17 mouse cellular contexts compared by ENCODE assay signal in the genomic region with DNA sequence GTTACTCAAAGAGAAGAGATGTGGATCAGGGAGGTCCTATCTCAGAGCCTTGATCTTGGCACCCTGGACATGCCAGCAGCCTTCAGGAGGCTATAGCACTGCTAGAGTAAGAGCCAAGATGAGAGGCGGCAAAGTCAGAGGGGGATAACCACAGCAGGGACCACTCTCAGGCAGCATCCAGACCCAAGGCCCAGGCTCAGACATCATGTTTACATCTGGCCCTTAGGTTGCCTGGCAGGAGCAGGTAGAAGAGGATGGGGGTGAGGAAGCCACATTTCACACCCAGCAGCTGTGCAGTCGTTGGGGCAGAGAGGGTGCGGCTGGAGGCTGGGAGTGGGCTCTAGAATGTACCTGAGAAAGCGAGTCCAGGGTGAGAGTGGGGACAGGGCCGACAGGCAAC. TPM values are rescaled to one million over a fixed set of nuclear protein-coding genes. Genes with fewer than 3 reads are reported as not detected.
DNase-seq lines count a peak whose midpoint lies in the region; ATAC-seq and TF ChIP-seq lines count a peak whose summit lies in the region.
"Had no signal": no experiment of that assay in that cellular context is flagged by ENCODE, and none has a peak within 500 bp of the region (broad histone marks: within the 10 kb centered on the region; RNA-seq: fewer than 3 reads in every experiment).

No protein-coding gene starts in this region.

- peaks cover 39% of the 10 kb centered on the region for H3K4me1 ChIP-seq in forebrain, embryonic 13.5 days
- H3K4me1 ChIP-seq in forebrain, embryonic 15.5 days = peaks cover 29% of the 10 kb centered on the region
- peaks cover 11% of the 10 kb centered on the region; the same call in 1 of the 2 replicates for H3K4me1 ChIP-seq in lung, embryonic 14.5 days (ENCODE audit: insufficient read depth)
- H3K4me1 ChIP-seq in embryonic facial prominence, embryonic 13.5 days = peaks cover 27% of the 10 kb centered on the region
- H3K4me1 ChIP-seq in midbrain, embryonic 13.5 days (replicated peaks) = peaks cover 38% of the 10 kb centered on the region
- H3K4me1 ChIP-seq: liver, embryonic 13.5 days had no signal

- no peak for DNase-seq in lung, embryonic 14.5 days
- no peak for DNase-seq in lung, postnatal 25 days (ENCODE audit: low spot score)
- no peak for DNase-seq in gastrocnemius, adult 18-20 months (ENCODE audit: low spot score)
- DNase-seq in thymus, adult 18-20 months = no peak
- DNase-seq: B cell, adult 2 months; cerebellum, adult 2 months; gastrocnemius, postnatal 10 days; layer of hippocampus, postnatal 36 days; liver, embryonic 13.5 days; right cerebral cortex, postnatal 4 days; thymus, postnatal 36 days had no signal

- ATAC-seq in forebrain, embryonic 13.5 days = no peak
- no peak for ATAC-seq in forebrain, embryonic 15.5 days (replicated peaks)
- no peak for ATAC-seq in lung, embryonic 14.5 days (ENCODE audit: insufficient read depth)
- no peak for ATAC-seq in embryonic facial prominence, embryonic 13.5 days (ENCODE audit: insufficient number of reproducible peaks, insufficient read depth, low FRiP score, low TSS enrichment, low read depth)
- ATAC-seq in midbrain, embryonic 13.5 days = no peak
- ATAC-seq: intestine, embryonic 16.5 days had no signal

- no peak overlapping the region for H3K4me3 ChIP-seq in forebrain, embryonic 13.5 days
- H3K4me3 ChIP-seq in forebrain, embryonic 15.5 days = no peak overlapping the region
- no peak overlapping the region for H3K4me3 ChIP-seq in lung, embryonic 14.5 days (ENCODE audit: low read depth, low read length)
- H3K4me3 ChIP-seq in embryonic facial prominence, embryonic 13.5 days = no peak overlapping the region
- H3K4me3 ChIP-seq in midbrain, embryonic 13.5 days (replicated peaks) = no peak overlapping the region
- H3K4me3 ChIP-seq: liver, embryonic 13.5 days had no signal

- H3K9ac ChIP-seq in forebrain, embryonic 13.5 days = 0 out of 2 replicates have a peak overlapping the region, but pooled peaks have one; percentile 7
- no peak overlapping the region for H3K9ac ChIP-seq in forebrain, embryonic 15.5 days (replicated peaks)
- no peak overlapping the region for H3K9ac ChIP-seq in lung, embryonic 14.5 days
- H3K9ac ChIP-seq in embryonic facial prominence, embryonic 13.5 days = 0 out of 2 replicates have a peak overlapping the region, but pooled peaks have one; percentile 27
- peak overlapping the region; percentile 58 for H3K9ac ChIP-seq in midbrain, embryonic 13.5 days (replicated peaks)
- H3K9ac ChIP-seq: liver, embryonic 13.5 days had no signal

- H3K9me3 ChIP-seq in forebrain, embryonic 13.5 days (replicated peaks) = no peaks in the 10 kb centered on the region
- H3K9me3 ChIP-seq in forebrain, embryonic 15.5 days = no peaks in the 10 kb centered on the region
- no peaks in the 10 kb centered on the region for H3K9me3 ChIP-seq in lung, embryonic 14.5 days (ENCODE audit: low read depth, low read length)
- no peaks in the 10 kb centered on the region for H3K9me3 ChIP-seq in embryonic facial prominence, embryonic 13.5 days
- no peaks in the 10 kb centered on the region for H3K9me3 ChIP-seq in midbrain, embryonic 13.5 days
- H3K9me3 ChIP-seq: liver, embryonic 13.5 days had no signal

- WGBS in forebrain, embryonic 13.5 days = 45% methylated on average over 5 of the region's 5 CpGs
- WGBS in forebrain, embryonic 15.5 days = 48% methylated on average over 5 of the region's 5 CpGs
- 54% methylated on average over 5 of the region's 5 CpGs for WGBS in lung, embryonic 14.5 days
- WGBS in embryonic facial prominence, embryonic 13.5 days = 52% methylated on average over 5 of the region's 5 CpGs
- 45% methylated on average over 5 of the region's 5 CpGs for WGBS in midbrain, embryonic 13.5 days

- H3K27ac ChIP-seq in forebrain, embryonic 13.5 days = no peak overlapping the region
- no peak overlapping the region for H3K27ac ChIP-seq in forebrain, embryonic 15.5 days (replicated peaks)
- H3K27ac ChIP-seq in lung, embryonic 14.5 days (ENCODE audit: low read depth) = no peak overlapping the region
- peak overlapping the region; percentile 39; the same call in 1 of the 2 replicates for H3K27ac ChIP-seq in embryonic facial prominence, embryonic 13.5 days
- H3K27ac ChIP-seq in midbrain, embryonic 13.5 days = peak overlapping the region; percentile 9; the same call in 1 of the 2 replicates
- H3K27ac ChIP-seq: liver, embryonic 13.5 days had no signal

- H3K36me3 ChIP-seq in forebrain, embryonic 13.5 days (ENCODE audit: poor library complexity, severe bottlenecking) = peaks cover 19% of the 10 kb centered on the region; the same call in 1 of the 2 replicates
- H3K36me3 ChIP-seq in forebrain, embryonic 15.5 days = no peaks in the 10 kb centered on the region; the same call in 1 of the 2 replicates
- H3K36me3 ChIP-seq in lung, embryonic 14.5 days (ENCODE audit: insufficient read depth) = peaks cover 15% of the 10 kb centered on the region; the same call in 1 of the 2 replicates
- H3K36me3 ChIP-seq in embryonic facial prominence, embryonic 13.5 days = no peaks in the 10 kb centered on the region
- peaks cover 46% of the 10 kb centered on the region for H3K36me3 ChIP-seq in midbrain, embryonic 13.5 days
- H3K36me3 ChIP-seq: liver, embryonic 13.5 days had no signal

- no peak overlapping the region; the same call in 1 of the 2 replicates for H3K4me2 ChIP-seq in forebrain, embryonic 13.5 days
- no peak overlapping the region for H3K4me2 ChIP-seq in forebrain, embryonic 15.5 days (replicated peaks)
- 0 out of 2 replicates have a peak overlapping the region, but pooled peaks have one; percentile 31 for H3K4me2 ChIP-seq in lung, embryonic 14.5 days
- H3K4me2 ChIP-seq in embryonic facial prominence, embryonic 13.5 days = peak overlapping the region; percentile 52; the same call in 1 of the 2 replicates
- no peak overlapping the region for H3K4me2 ChIP-seq in midbrain, embryonic 13.5 days (replicated peaks)

- H3K27me3 ChIP-seq in forebrain, embryonic 13.5 days = no peaks in the 10 kb centered on the region
- H3K27me3 ChIP-seq in forebrain, embryonic 15.5 days = no peaks in the 10 kb centered on the region
- H3K27me3 ChIP-seq in lung, embryonic 14.5 days (ENCODE audit: insufficient read depth, low read length) = peaks cover 7% of the 10 kb centered on the region; the same call in 1 of the 2 replicates
- peaks cover 45% of the 10 kb centered on the region for H3K27me3 ChIP-seq in embryonic facial prominence, embryonic 13.5 days
- H3K27me3 ChIP-seq in midbrain, embryonic 13.5 days = peaks cover 3% of the 10 kb centered on the region; the same call in 1 of the 2 replicates

- TF ChIP-seq CTCF in lung, embryonic 14.5 days (IDR thresholded peaks at IDR 0.05; ENCODE audit: low read depth) = no peak

RNA-seq across cellular contexts. Expression of a gene that starts 30.5 kb away (rescaled TPM):
- polyA plus RNA-seq in forebrain, embryonic 13.5 days (2015; fragmentation: Nextera tagmentation; extraction: Ambion mirVana) = 4.3 and 6.9 TPM in 2 replicates
- polyA plus RNA-seq in forebrain, embryonic 15.5 days (2015; fragmentation: Nextera tagmentation; extraction: Ambion mirVana) = 5.2 and 6.4 TPM in 2 replicates
- 3.9 and 5.5 TPM in 2 replicates for polyA plus RNA-seq in lung, embryonic 14.5 days (2014; fragmentation: Nextera tagmentation; extraction: Ambion mirVana)
- polyA plus RNA-seq in embryonic facial prominence, embryonic 13.5 days (2015; fragmentation: Nextera tagmentation; extraction: Ambion mirVana) = 1.3 and 1.4 TPM in 2 replicates
- 9.0 and 10.3 TPM in 2 replicates for polyA plus RNA-seq in midbrain, embryonic 13.5 days (2015; fragmentation: Nextera tagmentation; extraction: Ambion mirVana)
- 1 to 10 TPM; 1.1 to 1.5 TPM for total RNA-seq in gastrocnemius, adult 18-20 months (2021)

RNA-seq across cellular contexts. Expression of a gene that starts 43.7 kb away (rescaled TPM):
- polyA plus RNA-seq in forebrain, embryonic 13.5 days (2015; fragmentation: Nextera tagmentation; extraction: Ambion mirVana) = 5.6 and 5.9 TPM in 2 replicates
- polyA plus RNA-seq in forebrain, embryonic 15.5 days (2015; fragmentation: Nextera tagmentation; extraction: Ambion mirVana) = 7.4 TPM in 2 replicates
- 13.8 and 15.7 TPM in 2 replicates for polyA plus RNA-seq in lung, embryonic 14.5 days (2014; fragmentation: Nextera tagmentation; extraction: Ambion mirVana)
- 5.4 and 5.9 TPM in 2 replicates for polyA plus RNA-seq in embryonic facial prominence, embryonic 13.5 days (2015; fragmentation: Nextera tagmentation; extraction: Ambion mirVana)
- 7.0 and 7.8 TPM in 2 replicates for polyA plus RNA-seq in midbrain, embryonic 13.5 days (2015; fragmentation: Nextera tagmentation; extraction: Ambion mirVana)
- total RNA-seq in gastrocnemius, adult 18-20 months (2021) = 1 to 10 TPM; 4.3 to 8.1 TPM
- total RNA-seq: megakaryocyte progenitor cell, adult 5-6 weeks had no signal

Comparison
In these comparisons a context has a peak if more than half of its experiments do, and no peak if none do; other contexts are left out.
1. H3K9ac ChIP-seq: peak in forebrain, embryonic 13.5 days (single experiment), embryonic facial prominence, embryonic 13.5 days (single experiment) and midbrain, embryonic 13.5 days (single experiment); none in forebrain, embryonic 15.5 days (single experiment) and lung, embryonic 14.5 days (single experiment).
2. H3K27ac ChIP-seq: peak in embryonic facial prominence, embryonic 13.5 days (single experiment) and midbrain, embryonic 13.5 days (single experiment); none in forebrain, embryonic 13.5 days (single experiment), forebrain, embryonic 15.5 days (single experiment) and lung, embryonic 14.5 days (single experiment).
3. H3K4me2 ChIP-seq: peak in lung, embryonic 14.5 days (single experiment) and embryonic facial prominence, embryonic 13.5 days (single experiment); none in forebrain, embryonic 13.5 days (single experiment), forebrain, embryonic 15.5 days (single experiment) and midbrain, embryonic 13.5 days (single experiment).